Mouse (Mus musculus): ENCODE results near the gene Igsf21.

GRCm38 (mm10) chr4:140094835-140095234 is 151.7 kb downstream of the Igsf21 start:
- TF ChIP-seq CTCF (IDR thresholded peaks at IDR 0.05; ENCODE audit: low read depth), result no peak
- TF ChIP-seq EP300 (IDR thresholded peaks at IDR 0.05; ENCODE audit: low read depth), result no peak
